Mouse (Mus musculus): ENCODE measurements around the gene Chsy1. TPM values are rescaled to one million over a fixed set of nuclear protein-coding genes. Genes with fewer than 3 reads are reported as not detected.
A peak's percentile ranks its signal among the peaks of the same experiment; 100 is the strongest.

The Chsy1 gene
- polyA plus RNA-seq, 1 experiment from 2014 or later: 13.3 TPM

GRCm38 (mm10) chr7:66147156-66147555 is 37.8 kb downstream of the Chsy1 start:
- WGBS: 82% methylated on average over 1 of the region's 1 CpGs
- H3K4me2 ChIP-seq (replicated peaks): no peak overlapping the region
- H3K9ac ChIP-seq (replicated peaks): no peak overlapping the region
- H3K4me3 ChIP-seq: no peak overlapping the region
- no peak for ATAC-seq (replicated peaks)
- no peaks in the 10 kb centered on the region for H3K9me3 ChIP-seq
- H3K4me1 ChIP-seq: peaks cover 26% of the 10 kb centered on the region
- H3K36me3 ChIP-seq: no peaks in the 10 kb centered on the region
- no peak overlapping the region for H3K27ac ChIP-seq (replicated peaks)
- no peaks in the 10 kb centered on the region for H3K27me3 ChIP-seq

DNA sequence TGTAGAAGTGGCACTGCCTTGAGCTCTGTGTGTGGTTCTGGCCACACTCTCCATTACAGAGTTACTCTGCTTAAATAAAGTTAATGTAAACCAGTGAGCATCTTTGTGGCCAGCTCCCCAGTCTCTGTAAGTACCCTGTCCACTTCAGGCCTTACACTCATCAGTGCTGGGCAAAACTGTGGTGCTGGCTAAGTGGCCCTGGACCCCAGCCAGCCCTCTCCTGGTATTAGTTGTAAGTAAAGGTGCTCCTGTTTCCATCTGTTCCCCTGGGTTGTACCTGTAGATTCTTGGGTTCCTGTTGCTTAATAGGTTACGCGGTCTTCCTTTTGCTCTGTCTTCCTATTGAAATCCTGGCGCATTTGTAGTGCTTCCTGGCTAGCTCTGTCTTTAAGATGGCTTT is 38.5 kb downstream of the Chsy1 start:
- H3K27ac ChIP-seq (replicated peaks): no peak overlapping the region
- H3K4me1 ChIP-seq: peaks cover 20% of the 10 kb centered on the region
- no peak for ATAC-seq (replicated peaks)
- H3K36me3 ChIP-seq: no peaks in the 10 kb centered on the region
- H3K27me3 ChIP-seq: no peaks in the 10 kb centered on the region
- whole genome bisulfite sequencing: 94% methylated on average over 3 of the region's 3 CpGs
- no peak overlapping the region for H3K4me2 ChIP-seq (replicated peaks)
- no peak overlapping the region for H3K4me3 ChIP-seq
- H3K9ac ChIP-seq (replicated peaks): no peak overlapping the region
- H3K9me3 ChIP-seq: no peaks in the 10 kb centered on the region

- 60% methylated on average over 8 of the region's 8 CpGs for WGBS
- ATAC-seq (replicated peaks): no peak
- no peaks in the 10 kb centered on the region for H3K27me3 ChIP-seq
- H3K9ac ChIP-seq (replicated peaks): no peak overlapping the region
- H3K36me3 ChIP-seq: no peaks in the 10 kb centered on the region
- no peak overlapping the region for H3K27ac ChIP-seq (replicated peaks)
- no peaks in the 10 kb centered on the region for H3K9me3 ChIP-seq
- H3K4me3 ChIP-seq: no peak overlapping the region
- peaks cover 15% of the 10 kb centered on the region for H3K4me1 ChIP-seq
- H3K4me2 ChIP-seq (replicated peaks): no peak overlapping the region
Observed at GRCm38 (mm10) chr7:66149506-66149905, 40.2 kb downstream of the Chsy1 start.

DNA sequence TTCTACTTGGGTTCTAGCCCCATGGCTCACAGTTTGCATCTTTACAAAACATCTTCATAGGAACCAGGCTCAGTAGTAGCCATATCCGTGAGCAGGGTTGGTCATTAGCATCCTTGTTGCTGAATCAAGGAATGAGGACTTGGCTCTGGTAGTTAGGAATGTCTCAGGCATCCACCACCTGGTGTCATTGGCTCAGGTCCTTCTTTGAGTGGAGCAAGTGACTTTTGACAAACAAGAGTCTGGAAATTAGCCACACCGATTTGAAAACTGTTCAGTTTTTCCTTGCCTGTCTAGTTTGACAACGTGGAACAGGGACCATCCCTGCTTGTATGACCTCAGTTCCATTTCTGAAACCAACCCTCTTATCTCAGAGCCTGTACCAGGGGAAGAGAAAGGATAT is 41.1 kb downstream of the Chsy1 start:
- no peak for ATAC-seq (replicated peaks)
- H3K4me2 ChIP-seq (replicated peaks): no peak overlapping the region
- no peaks in the 10 kb centered on the region for H3K9me3 ChIP-seq
- H3K36me3 ChIP-seq: no peaks in the 10 kb centered on the region
- no peak overlapping the region for H3K4me3 ChIP-seq
- no peak overlapping the region for H3K9ac ChIP-seq (replicated peaks)
- no peaks in the 10 kb centered on the region for H3K27me3 ChIP-seq
- peaks cover 15% of the 10 kb centered on the region for H3K4me1 ChIP-seq
- no peak overlapping the region for H3K27ac ChIP-seq (replicated peaks)
- 65% methylated on average over 3 of the region's 3 CpGs for WGBS

DNA sequence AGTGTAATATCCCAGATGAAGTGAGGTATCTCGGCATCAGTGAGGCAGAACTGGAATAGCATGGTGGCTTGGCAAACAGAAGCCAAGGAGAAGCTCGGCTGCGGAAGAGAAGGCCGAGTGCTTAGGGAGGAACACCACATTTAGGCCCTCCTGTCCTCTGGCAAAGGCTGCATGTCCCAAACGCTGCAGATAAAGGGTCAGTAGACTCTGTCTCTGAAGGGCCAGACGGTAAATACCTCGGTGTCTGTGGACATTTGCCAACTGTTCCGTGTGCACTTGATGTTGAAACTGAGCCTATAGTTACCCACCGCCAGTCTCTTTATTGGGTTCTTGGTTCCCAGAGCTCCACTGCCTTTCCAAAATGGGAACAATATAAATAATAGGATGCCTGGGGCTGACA is 48.1 kb downstream of the Chsy1 start:
- no peaks in the 10 kb centered on the region for H3K27me3 ChIP-seq
- no peak overlapping the region for H3K9ac ChIP-seq (replicated peaks)
- no peak overlapping the region for H3K27ac ChIP-seq (replicated peaks)
- peaks cover 14% of the 10 kb centered on the region for H3K4me1 ChIP-seq
- no peak overlapping the region for H3K4me3 ChIP-seq
- no peak for ATAC-seq (replicated peaks)
- WGBS: 61% methylated on average over 9 of the region's 9 CpGs
- H3K4me2 ChIP-seq (replicated peaks): no peak overlapping the region
- H3K36me3 ChIP-seq: no peaks in the 10 kb centered on the region
- no peaks in the 10 kb centered on the region for H3K9me3 ChIP-seq

DNA sequence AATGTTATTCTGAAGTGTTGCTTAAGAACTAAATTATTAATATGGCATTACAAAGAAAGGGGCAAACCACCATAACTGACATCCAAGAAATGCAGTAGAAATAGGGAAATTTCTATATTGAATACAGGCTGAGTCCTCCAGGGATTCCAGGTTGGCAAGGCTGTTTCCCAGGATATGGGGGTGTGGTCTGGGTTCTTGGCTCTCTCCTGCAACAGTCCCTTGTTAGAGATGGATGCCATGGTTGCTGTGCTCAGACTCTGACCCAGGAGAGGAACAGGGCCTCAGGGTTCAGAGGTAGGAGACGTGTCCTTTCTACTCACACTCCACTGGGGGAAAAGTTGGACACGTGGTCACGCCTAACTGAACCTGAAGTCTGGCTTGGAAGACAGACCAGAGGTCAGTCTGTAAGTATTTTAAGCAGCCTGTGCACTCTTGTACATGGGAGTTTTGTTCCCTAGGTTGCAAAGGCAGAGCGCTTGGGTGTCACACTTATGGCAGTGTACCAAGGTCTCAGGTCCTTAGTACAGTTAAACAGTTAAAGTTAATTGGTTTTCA is 48.6 kb downstream of the Chsy1 start:
- Histone ChIP-seq H3K27me3 (no peaks in the 10 kb centered on the region), H3K9ac (replicated peaks) (no peak overlapping the region), H3K4me3 (no peak overlapping the region), H3K4me1 (peaks cover 14% of the 10 kb centered on the region), H3K9me3 (no peaks in the 10 kb centered on the region), H3K36me3 (no peaks in the 10 kb centered on the region), H3K27ac (replicated peaks) (no peak overlapping the region), H3K4me2 (replicated peaks) (no peak overlapping the region)
- no peak for ATAC-seq (replicated peaks)
- WGBS: 78% methylated on average over 4 of the region's 4 CpGs

- H3K4me3 ChIP-seq: no peak overlapping the region
- no peaks in the 10 kb centered on the region for H3K9me3 ChIP-seq
- no peaks in the 10 kb centered on the region for H3K27me3 ChIP-seq
- 64% methylated on average over 9 of the region's 9 CpGs for WGBS
- no peaks in the 10 kb centered on the region for H3K36me3 ChIP-seq
- H3K4me2 ChIP-seq (replicated peaks): no peak overlapping the region
- no peak overlapping the region for H3K9ac ChIP-seq (replicated peaks)
- no peak for ATAC-seq (replicated peaks)
- H3K27ac ChIP-seq (replicated peaks): no peak overlapping the region
- H3K4me1 ChIP-seq: peaks cover 18% of the 10 kb centered on the region
Observed at GRCm38 (mm10) chr7:66158616-66159129, 49.4 kb downstream of the Chsy1 start.

DNA sequence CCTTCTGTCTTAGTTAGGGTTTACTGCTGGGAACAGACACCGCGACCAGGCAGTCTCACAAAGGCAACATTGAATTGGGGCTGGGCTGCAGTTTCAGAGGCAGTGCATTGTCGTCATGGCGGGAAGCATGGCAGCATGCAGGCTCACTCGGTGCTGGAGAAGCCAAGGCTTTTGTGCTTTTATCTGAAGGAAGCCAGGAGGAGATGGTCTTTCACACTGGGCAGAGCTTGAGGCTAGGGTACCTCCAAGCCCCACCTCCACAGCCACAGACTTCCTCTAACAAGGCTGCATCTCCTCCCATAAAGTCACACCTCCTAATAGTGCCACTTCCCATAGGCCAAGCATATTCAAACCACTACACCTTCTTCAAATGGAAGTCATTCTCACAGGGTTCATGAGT is 50.6 kb downstream of the Chsy1 start:
- Histone ChIP-seq H3K4me2 (replicated peaks) (no peak overlapping the region), H3K9ac (replicated peaks) (no peak overlapping the region), H3K9me3 (no peaks in the 10 kb centered on the region), H3K36me3 (no peaks in the 10 kb centered on the region), H3K4me3 (no peak overlapping the region), H3K4me1 (peaks cover 30% of the 10 kb centered on the region), H3K27me3 (no peaks in the 10 kb centered on the region), H3K27ac (replicated peaks) (no peak overlapping the region)
- ATAC-seq (replicated peaks): 0 out of 2 replicates have a peak, but pooled peaks have one; percentile 7
- WGBS: 49% methylated on average over 5 of the region's 5 CpGs

DNA sequence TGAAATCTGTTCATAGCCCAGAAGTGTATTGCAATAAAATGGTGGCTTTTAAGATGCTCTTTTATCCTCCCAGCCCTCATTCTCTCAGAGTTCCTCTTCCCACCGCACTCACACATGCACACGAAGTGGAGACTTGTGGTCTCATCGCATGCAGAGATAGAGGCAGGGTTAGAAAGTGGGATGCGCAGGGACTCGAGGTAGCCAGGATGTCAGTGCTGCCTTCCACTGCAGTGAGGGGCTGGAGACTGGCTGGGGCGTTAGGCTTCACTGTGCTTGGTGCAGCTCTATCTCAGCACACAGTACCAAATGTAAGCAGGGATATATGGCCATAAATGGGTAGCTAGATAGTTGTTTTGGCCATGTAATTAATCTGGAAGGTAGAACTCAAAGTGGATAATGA is 52.5 kb downstream of the Chsy1 start:
- Histone ChIP-seq H3K4me1 (peaks cover 38% of the 10 kb centered on the region), H3K9me3 (no peaks in the 10 kb centered on the region), H3K27me3 (no peaks in the 10 kb centered on the region), H3K4me3 (no peak overlapping the region), H3K27ac (replicated peaks) (no peak overlapping the region), H3K9ac (replicated peaks) (no peak overlapping the region), H3K4me2 (replicated peaks) (no peak overlapping the region), H3K36me3 (no peaks in the 10 kb centered on the region)
- 92% methylated on average over 6 of the region's 6 CpGs for WGBS
- no peak for ATAC-seq (replicated peaks)

DNA sequence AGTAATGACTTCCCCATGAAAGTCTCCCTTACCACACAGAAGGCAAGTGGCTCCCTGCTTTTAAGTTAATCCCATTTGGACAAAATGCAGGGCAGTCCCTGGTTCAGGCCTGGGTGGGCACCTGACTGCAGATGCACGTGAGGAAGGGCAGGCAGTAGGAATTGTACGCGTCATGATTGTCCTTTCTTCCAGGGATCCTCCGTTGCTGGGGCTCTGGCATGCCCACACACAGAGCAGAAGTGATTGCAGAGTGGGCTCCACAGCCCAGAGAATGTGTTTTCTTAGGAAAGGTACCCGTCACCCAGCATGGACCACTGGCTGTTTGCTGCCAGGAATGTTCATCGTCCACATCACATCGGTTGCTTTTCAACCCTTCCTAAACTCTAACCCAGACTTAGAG is 53.2 kb downstream of the Chsy1 start:
- no peaks in the 10 kb centered on the region for H3K36me3 ChIP-seq
- H3K4me1 ChIP-seq: peaks cover 34% of the 10 kb centered on the region
- H3K4me2 ChIP-seq (replicated peaks): no peak overlapping the region
- no peaks in the 10 kb centered on the region for H3K27me3 ChIP-seq
- H3K9ac ChIP-seq (replicated peaks): no peak overlapping the region
- no peaks in the 10 kb centered on the region for H3K9me3 ChIP-seq
- ATAC-seq (replicated peaks): no peak
- WGBS: 90% methylated on average over 7 of the region's 7 CpGs
- H3K4me3 ChIP-seq: no peak overlapping the region
- H3K27ac ChIP-seq (replicated peaks): no peak overlapping the region

- WGBS: 94% methylated on average over 1 of the region's 1 CpGs
- Histone ChIP-seq H3K9me3 (no peaks in the 10 kb centered on the region), H3K27ac (replicated peaks) (no peak overlapping the region), H3K36me3 (no peaks in the 10 kb centered on the region), H3K27me3 (no peaks in the 10 kb centered on the region), H3K4me2 (replicated peaks) (no peak overlapping the region), H3K4me3 (no peak overlapping the region), H3K9ac (replicated peaks) (no peak overlapping the region), H3K4me1 (peaks cover 29% of the 10 kb centered on the region)
- ATAC-seq (replicated peaks): no peak
Observed at GRCm38 (mm10) chr7:66162981-66163380, 53.7 kb downstream of the Chsy1 start.

GRCm38 (mm10) chr7:66164427-66165031 is 55.2 kb downstream of the Chsy1 start:
- Histone ChIP-seq H3K9me3 (no peaks in the 10 kb centered on the region), H3K4me2 (replicated peaks) (no peak overlapping the region), H3K9ac (replicated peaks) (no peak overlapping the region), H3K36me3 (no peaks in the 10 kb centered on the region), H3K27ac (replicated peaks) (peak overlapping the region; percentile 70), H3K27me3 (no peaks in the 10 kb centered on the region), H3K4me3 (no peak overlapping the region), H3K4me1 (peaks cover 27% of the 10 kb centered on the region)
- ATAC-seq (replicated peaks): peak; percentile 79
- WGBS: 36% methylated on average over 9 of the region's 9 CpGs

All from forebrain, embryonic 15.5 days (tissue).